Mouse (Mus musculus): ENCODE data around the gene Ippk.
A peak's percentile ranks its signal among the peaks of the same experiment; 100 is the strongest.

Ippk gene

GRCm38 (mm10) chr13:49420754-49421605 lies at the start of gene Ippk:
TSS of gene Ippk (plus strand) at chr13:49421249.
- DNase-seq = peak; percentile 99

- peak; percentile 84 to 93 for DNase-seq
These were observed 49.6 kb upstream of the Ippk start for GRCm38 (mm10) chr13:49371428-49371899.

GRCm38 (mm10) chr13:49372370-49373060 lies 48.5 kb upstream of the Ippk start:
- peak; percentile 15 to 43 for DNase-seq

- DNase-seq = no peak
These were observed 46.7 kb upstream of the Ippk start for GRCm38 (mm10) chr13:49374304-49374703.

GRCm38 (mm10) chr13:49374730-49375129 lies 46.3 kb upstream of the Ippk start:
- peak; percentile 52 to 65 for DNase-seq

GRCm38 (mm10) chr13:49377608-49378007 lies 43.4 kb upstream of the Ippk start:
- DNase-seq = no peak

GRCm38 (mm10) chr13:49379301-49379700 lies 41.7 kb upstream of the Ippk start:
- DNase-seq = no peak

GRCm38 (mm10) chr13:49381230-49381629 lies 39.8 kb upstream of the Ippk start:
- peak; percentile 82 to 96 for DNase-seq

- DNase-seq = no peak
These were observed 38.1 kb upstream of the Ippk start for GRCm38 (mm10) chr13:49382997-49383396.

- DNase-seq = peak; percentile 59 to 80
These were observed 36.1 kb upstream of the Ippk start for GRCm38 (mm10) chr13:49384751-49385463.

- peak in 1 of 2 experiments; percentile 50 for DNase-seq
These were observed 29.7 kb upstream of the Ippk start for GRCm38 (mm10) chr13:49391374-49391773.

GRCm38 (mm10) chr13:49393579-49393978 lies 27.5 kb upstream of the Ippk start:
- DNase-seq = no peak

- DNase-seq = no peak
These were observed 26.1 kb upstream of the Ippk start for GRCm38 (mm10) chr13:49394886-49395447.

- no peak for DNase-seq
These were observed 24.3 kb upstream of the Ippk start for GRCm38 (mm10) chr13:49396798-49397197.

- DNase-seq = no peak
These were observed 22.9 kb upstream of the Ippk start for GRCm38 (mm10) chr13:49398191-49398590.

GRCm38 (mm10) chr13:49400139-49400538 lies 20.9 kb upstream of the Ippk start:
- peak; percentile 29 to 54 for DNase-seq

GRCm38 (mm10) chr13:49402628-49403027 lies 18.4 kb upstream of the Ippk start:
- no peak for DNase-seq

GRCm38 (mm10) chr13:49407795-49408194 lies 13.3 kb upstream of the Ippk start:
- no peak for DNase-seq

GRCm38 (mm10) chr13:49421606-49421917 lies 513 bp downstream of the Ippk start:
- DNase-seq = peak in 1 of 2 experiments; percentile 9

GRCm38 (mm10) chr13:49421959-49422358 lies 910 bp downstream of the Ippk start:
- no peak for DNase-seq

- DNase-seq = no peak
These were observed 5.7 kb downstream of the Ippk start for GRCm38 (mm10) chr13:49426736-49427135.

GRCm38 (mm10) chr13:49428042-49428675 lies 7.1 kb downstream of the Ippk start:
- peak in 1 of 2 experiments; percentile 16 for DNase-seq
